Mouse (Mus musculus) liver, postnatal 0 days (tissue): ENCODE results near the gene Mbnl2.

Experiments used
- CTCF ChIP-seq: sonication (generic); IDR thresholded peaks from 2 replicates; pipeline ENCODE4 v1.5.1; 2016; ENCODE audit warnings: antibody characterized with exemption, low read depth
- EP300 ChIP-seq: IDR thresholded peaks from 2 replicates; pipeline ENCODE4 v1.6.1; 2016; ENCODE audit warnings: antibody characterized with exemption, low read depth, mild to moderate bottlenecking

- TF ChIP-seq CTCF (no peak), EP300 (no peak)
Measured at GRCm38 (mm10) chr14:120478641-120479341, 203.3 kb downstream of the Mbnl2 start.
